Mouse (Mus musculus) MEL (cell line): ENCODE measurements around the gene Slc43a1. TPM values are rescaled to one million over a fixed set of nuclear protein-coding genes. Genes with fewer than 3 reads are reported as not detected.

Source experiments
- DNase-seq: peaks from one replicate; pipeline ENCODE4 v3.0.0; 2011; ENCODE audit warnings: low read depth, low spot score
- H3K27ac ChIP-seq: 2 replicates; pipeline ENCODE4 v1.5.1; 2012; ENCODE audit warnings: low read depth, mild to moderate bottlenecking, control low read depth, low read length, moderate library complexity; ENCODE audit not compliant: control insufficient read depth
- H3K27me3 ChIP-seq, 2 experiments: fragments of 150-350 bp in 1 of 2; sonication (generic) in 1 of 2; 2 replicates each; pipeline ENCODE4 v1.6.1; 2012; ENCODE audit warnings: low read length in 2 of 2, mild to moderate bottlenecking in 2 of 2, improper control_type of control experiment in 1 of 2, moderate library complexity in 1 of 2; ENCODE audit not compliant: insufficient read depth in 2 of 2, control insufficient read depth in 1 of 2
- H3K36me3 ChIP-seq, 2 experiments: 2 replicates each; pipeline ENCODE4 v1.6.1; 2012 to 2014; ENCODE audit warnings: low read length in 2 of 2, improper control_type of control experiment in 1 of 2, inconsistent platforms in 1 of 2, mild to moderate bottlenecking in 1 of 2; ENCODE audit not compliant: insufficient read depth in 2 of 2, control insufficient read depth in 1 of 2
- H3K4me1 ChIP-seq, 2 experiments: fragments of 150-350 bp in 1 of 2; sonication (generic) in 1 of 2; 2 replicates each; pipeline ENCODE4 v1.6.1; 2012; ENCODE audit warnings: low read length in 2 of 2, improper control_type of control experiment in 1 of 2, mild to moderate bottlenecking in 1 of 2; ENCODE audit not compliant: insufficient read depth in 2 of 2, control insufficient read depth in 1 of 2
- H3K4me3 ChIP-seq, 2 experiments: fragments of 150-350 bp in 1 of 2; sonication (generic) in 1 of 2; 2 replicates each; pipeline ENCODE4 v1.5.1; 2012; ENCODE audit warnings: low read depth in 2 of 2, low read length in 2 of 2, mild to moderate bottlenecking in 2 of 2, moderate library complexity in 2 of 2, control low read depth in 1 of 2, improper control_type of control experiment in 1 of 2; ENCODE audit not compliant: control insufficient read depth in 1 of 2, insufficient read depth in 1 of 2
- H3K79me2 ChIP-seq: 2 replicates; pipeline ENCODE4 v1.6.1; 2012; ENCODE audit warnings: mild to moderate bottlenecking, low read length, moderate library complexity; ENCODE audit not compliant: control insufficient read depth, poor library complexity, insufficient read depth
- H3K9ac ChIP-seq: 2 replicates; pipeline ENCODE4 v1.6.1; 2012; ENCODE audit warnings: low read depth, mild to moderate bottlenecking, control low read depth, low read length, moderate library complexity; ENCODE audit not compliant: control insufficient read depth, poor library complexity, severe bottlenecking
- H3K9me3 ChIP-seq: fragments of 150-350 bp; sonication (generic); replicated peaks from 2 replicates; pipeline ENCODE4 v1.6.1; 2012; ENCODE audit warnings: mild to moderate bottlenecking, low read length, improper control_type of control experiment, moderate library complexity; ENCODE audit not compliant: insufficient read depth
- CHD2 ChIP-seq: IDR thresholded peaks from 2 replicates; pipeline ENCODE4 v1.6.1; 2011; ENCODE audit warnings: low read length, improper control_type of control experiment
- ETS1 ChIP-seq: IDR thresholded peaks from 2 replicates; pipeline ENCODE4 v1.6.1; 2012; ENCODE audit warnings: low read depth, mild to moderate bottlenecking, inconsistent platforms, low read length, improper control_type of control experiment, moderate library complexity
- GABPA ChIP-seq: IDR thresholded peaks from 2 replicates; pipeline ENCODE4 v1.6.1; 2012; ENCODE audit warnings: low read depth, mild to moderate bottlenecking, inconsistent platforms, low read length, improper control_type of control experiment, moderate library complexity
- GATA1 ChIP-seq: IDR thresholded peaks from 2 replicates; pipeline ENCODE4 v1.6.1; 2011; ENCODE audit warnings: low read depth, low read length, improper control_type of control experiment
- JUND ChIP-seq: IDR thresholded peaks from 2 replicates; pipeline ENCODE4 v1.6.1; 2011; ENCODE audit warnings: low read depth, mild to moderate bottlenecking, improper control_type of control experiment, low read length
- MAZ ChIP-seq: IDR thresholded peaks from 2 replicates; pipeline ENCODE4 v1.6.1; 2012; ENCODE audit warnings: low read depth, mild to moderate bottlenecking, inconsistent platforms, low read length, improper control_type of control experiment
- MEF2A ChIP-seq: IDR thresholded peaks from 2 replicates; pipeline ENCODE4 v1.6.1; 2014; ENCODE audit warnings: low read depth, mild to moderate bottlenecking, inconsistent platforms, low read length, improper control_type of control experiment; ENCODE audit not compliant: poor library complexity, insufficient replicate concordance, severe bottlenecking; ENCODE audit errors: extremely low read depth
- MYC ChIP-seq: IDR thresholded peaks from 2 replicates; pipeline ENCODE4 v1.6.1; 2011; ENCODE audit warnings: low read depth, mild to moderate bottlenecking, low read length, improper control_type of control experiment, moderate library complexity
- NELFE ChIP-seq: IDR thresholded peaks from 2 replicates; pipeline ENCODE4 v1.6.1; 2011; ENCODE audit warnings: low read depth, low read length, improper control_type of control experiment
- POLR2A ChIP-seq, 2 experiments: IDR thresholded peaks; 2 replicates each; pipeline ENCODE4 v1.6.1; 2011 to 2012; ENCODE audit warnings: low read length in 2 of 2, mild to moderate bottlenecking in 2 of 2, control low read depth in 1 of 2, improper control_type of control experiment in 1 of 2, low read depth in 1 of 2, moderate library complexity in 1 of 2; ENCODE audit not compliant: control insufficient read depth in 1 of 2, insufficient read depth in 1 of 2, poor library complexity in 1 of 2
- POLR2AphosphoS2 ChIP-seq: IDR thresholded peaks from 2 replicates; pipeline ENCODE4 v1.6.1; 2011; ENCODE audit warnings: low read length, improper control_type of control experiment
- POLR2AphosphoS5 ChIP-seq: IDR thresholded peaks from 2 replicates; pipeline ENCODE4 v1.6.1; 2012; ENCODE audit warnings: low read depth, borderline replicate concordance, mild to moderate bottlenecking, inconsistent platforms, low read length, moderate library complexity, mixed read lengths
- RAD21 ChIP-seq: IDR thresholded peaks from 2 replicates; pipeline ENCODE4 v1.6.1; 2011; ENCODE audit warnings: mild to moderate bottlenecking, low read depth, low read length, improper control_type of control experiment
- RCOR1 ChIP-seq: IDR thresholded peaks from 2 replicates; pipeline ENCODE4 v1.6.1; 2012; ENCODE audit warnings: low read depth, mild to moderate bottlenecking, inconsistent platforms, low read length, improper control_type of control experiment
- SMC3 ChIP-seq: IDR thresholded peaks from 2 replicates; pipeline ENCODE4 v1.6.1; 2011; ENCODE audit warnings: low read depth, low read length, improper control_type of control experiment
- TAL1 ChIP-seq: IDR thresholded peaks from 2 replicates; pipeline ENCODE4 v1.6.1; 2012; ENCODE audit warnings: mild to moderate bottlenecking, inconsistent platforms, low read length, moderate library complexity, mixed read lengths
- TBP ChIP-seq: IDR thresholded peaks from 2 replicates; pipeline ENCODE4 v1.8.0; 2011; ENCODE audit warnings: low read depth, low read length, improper control_type of control experiment
- USF2 ChIP-seq, 2 experiments: IDR thresholded peaks; 2 replicates each; pipeline ENCODE4 v1.6.1; 2011 to 2012; ENCODE audit warnings: improper control_type of control experiment in 2 of 2, low read length in 2 of 2, borderline replicate concordance in 1 of 2, inconsistent platforms in 1 of 2, low read depth in 1 of 2, mild to moderate bottlenecking in 1 of 2; ENCODE audit not compliant: insufficient read depth in 1 of 2
- ZC3H11A ChIP-seq: IDR thresholded peaks from 2 replicates; pipeline ENCODE4 v1.6.1; 2012; ENCODE audit warnings: low read depth, mild to moderate bottlenecking, inconsistent platforms, low read length, improper control_type of control experiment
- ZNF384 ChIP-seq: IDR thresholded peaks from 2 replicates; pipeline ENCODE4 v1.6.1; 2012; ENCODE audit warnings: low read depth, mild to moderate bottlenecking, inconsistent platforms, low read length, improper control_type of control experiment
- polyA plus RNA-seq, 2 experiments: library from polyadenylated mRNA; stranded (reverse) in 1 of 2; unstranded in 1 of 2; fragments of >175 nt in 1 of 2; fragments of >200 nt in 1 of 2; gene quantifications; 2 replicates each; pipeline versions ENCODE4 v1.2.1 to v1.2.4; 2012; ENCODE audit warnings: low replicate concordance in 2 of 2, low read depth in 1 of 2; ENCODE audit not compliant: insufficient read length in 2 of 2, insufficient read depth in 1 of 2, missing spikeins in 1 of 2
- total RNA-seq: library from RNA; depleted of rRNA; stranded (reverse); fragments of 300-350 nt; gene quantifications from 2 replicates; pipeline ENCODE4 v1.2.3, GENCODE M21; 2012

The Slc43a1 gene
- total and polyA plus RNA-seq, 3 experiments: 69.8 to 131 (median 108) TPM

GRCm38 (mm10) chr2:84827283-84827920, 11.2 kb upstream of the Slc43a1 start:
- H3K27me3 ChIP-seq: no peaks in the 10 kb centered on the region
- H3K4me3 ChIP-seq: peak overlapping the region; percentile 74 to 99
- peak overlapping the region; percentile 96 for H3K9ac ChIP-seq
- peaks cover 0 to 11% of the 10 kb centered on the region in 2 experiments; a peak in 2 of 4 replicates for H3K36me3 ChIP-seq
- no peaks in the 10 kb centered on the region for H3K9me3 ChIP-seq
- TF ChIP-seq RAD21 (no peak), ZC3H11A (no peak), MYC (no peak), ETS1 (no peak), USF2 (IDR thresholded peaks at IDR 0.05; ENCODE audit: borderline replicate concordance in 1 of 2, insufficient read depth in 1 of 2, low read depth in 1 of 2, low read length in 2 of 2) (no peak), JUND (no peak), MAZ (peak; percentile 34; the same call in 1 of the 2 replicates), NELFE (peak; percentile 57), RCOR1 (no peak), POLR2AphosphoS2 (no peak), TBP (peak; percentile 60), CHD2 (no peak; the same call in 1 of the 2 replicates), GABPA (no peak), POLR2AphosphoS5 (no peak), SMC3 (no peak), ZNF384 (no peak), GATA1 (0 out of 2 replicates have a peak, but pooled peaks have one; percentile 5), POLR2A (IDR thresholded peaks at IDR 0.05; ENCODE audit: control insufficient read depth in 1 of 2, insufficient read depth in 1 of 2, low read depth in 1 of 2, low read length in 2 of 2, poor library complexity in 1 of 2) (peak in 1 of 2 experiments; percentile 39; a peak in 2 of 4 replicates), TAL1 (no peak), MEF2A (no peak)
- peaks cover 16% of the 10 kb centered on the region for H3K79me2 ChIP-seq
- DNase-seq: peak; percentile 78
- H3K4me1 ChIP-seq: peaks cover 0 to 22% of the 10 kb centered on the region in 2 experiments; a peak in 2 of 4 replicates
- peak overlapping the region; percentile 78 for H3K27ac ChIP-seq
